Mouse (Mus musculus): Measurements from ENCODE around the gene Pdzd3. TPM values are rescaled to one million over a fixed set of nuclear protein-coding genes. Genes with fewer than 3 reads are reported as not detected.
A peak's percentile ranks its signal among the peaks of the same experiment; 100 is the strongest.
"Not testable (repeated sequence)": the region's sequence is repeated elsewhere in the genome, so short reads cannot be mapped to it uniquely, and the experiment has no call there.

Pdzd3 gene
- 1 to 10 TPM; 3.4 to 4.2 TPM for total RNA-seq (2021)
- 1.7 and 3.3 TPM in 2 replicates for polyA plus RNA-seq (2012; rRNA removed)
- long read RNA-seq, partial matches to known transcripts = 5 of 5 reads
- long read RNA-seq, other reads (novel, unspliced or antisense) = 0 of 5 reads

GRCm38 (mm10) chr9:44251314-44251713 lies at the start of gene Pdzd3:
Gene Pdzd3 (minus strand): TSS chr9:44251471.
- TF ChIP-seq POLR2A (IDR thresholded peaks at IDR 0.05; ENCODE audit: insufficient read depth, low read depth, low read length) (no peak), EP300 (IDR thresholded peaks at IDR 0.05; ENCODE audit: insufficient read depth, low read depth, low read length) (no peak), CTCF (IDR thresholded peaks at IDR 0.05) (no peak)
- 90% methylated on average over 10 of the region's 10 CpGs for WGBS
- Histone ChIP-seq H3K9ac (ENCODE audit: low read depth, low read length) (no peak within 1 kb of the TSS), H3K4me1 (ENCODE audit: control insufficient read depth, insufficient read depth, low read length) (no peaks in the 10 kb centered on the region), H3K27me3 (ENCODE audit: control insufficient read depth, insufficient read depth, low read length) (no peaks in the 10 kb centered on the region), H3K4me3 (no peak within 1 kb of the TSS), H3K79me2 (replicated peaks; ENCODE audit: control insufficient read depth, insufficient read depth, low read length) (no peaks in the 10 kb centered on the region), H3K27ac (no peak within 1 kb of the TSS), H3K36me3 (ENCODE audit: control insufficient read depth, insufficient read depth, low read length) (no peaks in the 10 kb centered on the region)
- no peak for DNase-seq
- intact Hi-C loops (cut with DNase I) = no loop called here

GRCm38 (mm10) chr9:44300001-44300400 lies 48.7 kb upstream of the Pdzd3 start:
- H3K27me3 ChIP-seq (ENCODE audit: control insufficient read depth, insufficient read depth, low read length); H3K36me3 ChIP-seq (ENCODE audit: control insufficient read depth, insufficient read depth, low read length): not testable (repeated sequence)

GRCm38 (mm10) chr9:44292490-44292889 lies 41.2 kb upstream of the Pdzd3 start:
- Histone ChIP-seq H3K79me2 (replicated peaks; ENCODE audit: control insufficient read depth, insufficient read depth, low read length) (no peaks in the 10 kb centered on the region), H3K36me3 (ENCODE audit: control insufficient read depth, insufficient read depth, low read length) (no peaks in the 10 kb centered on the region), H3K27me3 (ENCODE audit: control insufficient read depth, insufficient read depth, low read length) (peaks cover 7% of the 10 kb centered on the region; the same call in 1 of the 2 replicates), H3K9ac (ENCODE audit: low read depth, low read length) (no peak overlapping the region), H3K4me3 (no peak overlapping the region), H3K27ac (no peak overlapping the region), H3K4me1 (ENCODE audit: control insufficient read depth, insufficient read depth, low read length) (peaks cover 3% of the 10 kb centered on the region; the same call in 1 of the 2 replicates)
- TF ChIP-seq POLR2A (IDR thresholded peaks at IDR 0.05; ENCODE audit: insufficient read depth, low read depth, low read length) (no peak), EP300 (IDR thresholded peaks at IDR 0.05; ENCODE audit: insufficient read depth, low read depth, low read length) (no peak), CTCF (IDR thresholded peaks at IDR 0.05) (peak; percentile 73)
- 67% methylated on average over 3 of the region's 3 CpGs for WGBS
- peak; percentile 36 to 48 for DNase-seq
- intact Hi-C loops (cut with DNase I) = loop anchor here (1.0 to 5.0 kb wide), 3 partner anchors 42 to 100 kb away; partner anchors contain the start of gene H2afx

More at GRCm38 (mm10) chr9:44300001-44300400, 48.7 kb upstream of the Pdzd3 start:
- intact Hi-C loops (cut with DNase I); H3K79me2 ChIP-seq (replicated peaks; ENCODE audit: control insufficient read depth, insufficient read depth, low read length); H3K4me3 ChIP-seq; DNase-seq; H3K4me1 ChIP-seq (ENCODE audit: control insufficient read depth, insufficient read depth, low read length); H3K9ac ChIP-seq (ENCODE audit: low read depth, low read length); H3K27ac ChIP-seq: not testable (repeated sequence)
- 97% methylated on average over 3 of the region's 3 CpGs for WGBS

GRCm38 (mm10) chr9:44288959-44289291 lies 37.7 kb upstream of the Pdzd3 start:
- Histone ChIP-seq H3K27ac (no peak overlapping the region), H3K9ac (ENCODE audit: low read depth, low read length) (no peak overlapping the region), H3K4me3 (no peak overlapping the region), H3K79me2 (replicated peaks; ENCODE audit: control insufficient read depth, insufficient read depth, low read length) (no peaks in the 10 kb centered on the region), H3K27me3 (ENCODE audit: control insufficient read depth, insufficient read depth, low read length) (peaks cover 11% of the 10 kb centered on the region; the same call in 1 of the 2 replicates), H3K36me3 (ENCODE audit: control insufficient read depth, insufficient read depth, low read length) (no peaks in the 10 kb centered on the region), H3K4me1 (ENCODE audit: control insufficient read depth, insufficient read depth, low read length) (peaks cover 3% of the 10 kb centered on the region; the same call in 1 of the 2 replicates)
- no peak for TF ChIP-seq EP300 (IDR thresholded peaks at IDR 0.05; ENCODE audit: insufficient read depth, low read depth, low read length)
- TF ChIP-seq CTCF (IDR thresholded peaks at IDR 0.05) = no peak
- TF ChIP-seq POLR2A (IDR thresholded peaks at IDR 0.05; ENCODE audit: insufficient read depth, low read depth, low read length) = no peak
- 18% methylated on average over 11 of the region's 11 CpGs for WGBS
- intact Hi-C loops (cut with DNase I) = no loop called here
- DNase-seq = no peak

- DNase-seq = peak; percentile 30 to 47
- Histone ChIP-seq H3K27me3 (ENCODE audit: control insufficient read depth, insufficient read depth, low read length) (peaks cover 11% of the 10 kb centered on the region; the same call in 1 of the 2 replicates), H3K9ac (ENCODE audit: low read depth, low read length) (peak within 1 kb of the TSS; percentile 40), H3K79me2 (replicated peaks; ENCODE audit: control insufficient read depth, insufficient read depth, low read length) (no peaks in the 10 kb centered on the region), H3K27ac (no peak within 1 kb of the TSS), H3K4me3 (peak within 1 kb of the TSS; percentile 46), H3K36me3 (ENCODE audit: control insufficient read depth, insufficient read depth, low read length) (no peaks in the 10 kb centered on the region), H3K4me1 (ENCODE audit: control insufficient read depth, insufficient read depth, low read length) (peaks cover 3% of the 10 kb centered on the region; the same call in 1 of the 2 replicates)
- TF ChIP-seq EP300 (IDR thresholded peaks at IDR 0.05; ENCODE audit: insufficient read depth, low read depth, low read length) (no peak), POLR2A (IDR thresholded peaks at IDR 0.05; ENCODE audit: insufficient read depth, low read depth, low read length) (no peak), CTCF (IDR thresholded peaks at IDR 0.05) (no peak)
- intact Hi-C loops (cut with DNase I) = no loop called here
- 2% methylated on average over 38 of the region's 38 CpGs for WGBS
Observed at GRCm38 (mm10) chr9:44288076-44288958, 37.0 kb upstream of the Pdzd3 start, which contains the start of gene Abcg4. Gene Abcg4 (minus strand): TSS chr9:44288615.
